Mouse (Mus musculus) embryo, embryonic 10.5 days (tissue): ENCODE results near the gene Grid2ip.

ENCODE experiments used
- DNase-seq: peaks from one replicate; pipeline ENCODE4 v3.0.0-alpha.2; 2015; ENCODE audit warnings: low spot score

The Grid2ip gene

DNA sequence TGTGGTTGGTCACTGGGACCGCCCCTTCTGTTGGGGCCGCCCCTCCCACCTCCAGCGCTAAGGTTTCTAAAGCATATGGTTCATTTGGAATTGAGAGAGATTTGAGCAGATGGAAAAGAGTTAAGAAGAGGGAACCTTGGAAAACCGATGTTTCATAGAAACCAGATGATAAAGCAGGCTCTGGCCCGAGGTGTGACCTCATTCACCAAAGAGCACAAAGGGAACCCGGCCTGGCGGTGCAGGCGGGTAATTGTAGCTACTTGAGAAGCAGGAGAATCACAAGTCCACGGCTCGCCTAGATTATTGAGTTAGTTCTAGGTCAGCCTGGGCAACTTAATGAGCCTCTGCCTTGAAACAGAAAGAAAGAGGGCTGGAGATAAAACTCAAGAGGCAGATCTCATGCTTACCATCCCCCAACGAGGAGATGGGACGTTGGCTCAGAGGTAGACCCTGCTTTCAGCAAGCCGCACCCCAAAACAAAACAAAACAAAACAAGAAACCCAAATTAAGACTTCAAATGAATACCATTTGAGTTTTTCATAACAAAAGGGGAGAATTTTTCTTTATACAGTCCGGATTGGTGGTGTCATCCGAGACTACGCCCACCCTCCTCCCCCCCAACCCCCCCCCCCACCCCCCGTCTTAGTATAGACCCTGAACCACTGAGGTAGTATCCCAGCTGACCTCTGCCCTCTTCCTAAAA, at the start of gene Grid2ip:
Grid2ip (plus strand) TSS at position 653 of the 703 bp plus-strand sequence.
- DNase-seq: peak; percentile 69

DNA sequence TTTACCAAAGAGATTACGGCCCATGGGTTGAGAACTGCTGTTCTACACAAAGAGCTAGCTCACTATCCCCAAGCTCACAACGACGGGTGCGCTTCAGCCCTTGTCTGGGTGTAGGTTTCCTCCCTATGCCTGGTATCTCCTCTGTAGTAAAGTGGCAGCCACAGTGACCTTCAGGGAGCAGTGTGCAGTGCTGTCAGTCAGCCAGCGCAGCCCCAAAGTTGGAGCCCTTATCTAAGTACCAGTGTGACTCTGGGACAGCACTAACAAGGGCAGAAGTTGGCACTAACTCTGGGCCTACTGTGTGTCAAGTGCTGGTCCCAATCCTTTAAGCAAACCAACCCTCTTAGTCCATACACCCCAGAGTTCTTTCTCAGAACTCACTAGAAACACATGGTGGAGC, 48.3 kb upstream of the Grid2ip start:
- DNase-seq: no peak

DNA sequence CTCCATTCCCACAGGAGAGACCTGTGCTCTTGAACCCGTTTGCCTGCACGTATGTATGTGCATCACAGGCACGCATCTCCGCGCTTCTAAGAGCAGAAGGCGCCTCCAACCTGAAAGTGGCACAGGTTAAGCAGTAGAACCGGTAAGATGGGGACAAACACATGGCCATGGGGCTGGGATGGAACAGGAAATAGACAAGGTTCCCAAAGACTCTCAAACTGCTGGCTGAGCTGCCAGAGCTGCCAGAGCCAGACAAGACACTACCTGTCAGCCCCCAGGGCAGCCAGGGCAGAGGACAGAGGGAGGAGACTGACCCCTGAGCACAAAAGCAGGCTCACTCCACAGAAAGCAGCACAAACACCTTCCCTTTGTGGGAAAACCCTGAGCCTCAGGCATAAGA, 47.2 kb upstream of the Grid2ip start:
- DNase-seq: no peak

DNA sequence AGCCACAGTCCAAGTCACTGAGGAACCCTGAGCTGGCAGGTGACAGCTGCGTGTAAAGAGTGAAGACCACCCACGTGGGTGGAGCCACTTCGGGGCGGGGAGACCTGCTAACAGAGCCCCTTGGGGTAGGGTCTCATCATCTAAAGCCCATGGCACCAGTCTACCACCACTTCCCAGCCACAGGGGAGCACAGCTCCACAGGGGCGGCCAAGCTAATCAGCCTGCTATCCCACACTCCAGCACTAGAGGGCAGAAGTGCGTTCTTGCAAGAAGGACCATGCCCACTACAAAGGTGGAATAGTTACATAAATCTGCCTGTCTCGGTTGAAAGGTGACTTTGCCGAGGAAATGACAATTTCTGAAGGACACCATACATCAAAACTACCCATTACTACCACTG, 45.3 kb upstream of the Grid2ip start:
- DNase-seq: peak; percentile 85

DNA sequence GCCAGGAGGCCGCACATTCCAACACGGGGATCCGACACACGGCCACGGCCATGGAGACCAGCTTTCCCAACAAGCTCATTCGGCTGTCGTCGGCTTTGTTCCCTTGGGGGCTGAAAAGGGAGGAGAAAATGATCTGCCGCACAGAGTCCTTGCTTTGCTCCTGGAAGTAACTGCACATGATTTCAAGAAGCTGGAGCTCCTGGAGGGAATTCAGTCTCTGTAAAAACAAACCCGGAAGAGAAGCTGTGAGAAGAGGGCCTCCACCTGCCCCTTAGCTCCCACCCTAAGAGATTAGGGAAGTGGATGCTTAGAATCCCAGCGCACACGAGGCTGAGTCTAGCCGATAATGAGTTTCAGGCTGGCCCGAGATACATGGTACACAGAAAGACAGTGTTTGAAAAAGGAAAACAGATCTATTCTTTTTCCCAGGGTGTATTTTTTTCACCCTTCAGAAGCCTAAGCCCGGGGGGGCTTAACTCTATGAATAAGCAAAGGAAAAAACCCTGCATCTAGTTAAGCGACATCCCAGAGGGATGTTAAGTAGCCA, 42.9 kb upstream of the Grid2ip start:
- peak; percentile 64 for DNase-seq

DNA sequence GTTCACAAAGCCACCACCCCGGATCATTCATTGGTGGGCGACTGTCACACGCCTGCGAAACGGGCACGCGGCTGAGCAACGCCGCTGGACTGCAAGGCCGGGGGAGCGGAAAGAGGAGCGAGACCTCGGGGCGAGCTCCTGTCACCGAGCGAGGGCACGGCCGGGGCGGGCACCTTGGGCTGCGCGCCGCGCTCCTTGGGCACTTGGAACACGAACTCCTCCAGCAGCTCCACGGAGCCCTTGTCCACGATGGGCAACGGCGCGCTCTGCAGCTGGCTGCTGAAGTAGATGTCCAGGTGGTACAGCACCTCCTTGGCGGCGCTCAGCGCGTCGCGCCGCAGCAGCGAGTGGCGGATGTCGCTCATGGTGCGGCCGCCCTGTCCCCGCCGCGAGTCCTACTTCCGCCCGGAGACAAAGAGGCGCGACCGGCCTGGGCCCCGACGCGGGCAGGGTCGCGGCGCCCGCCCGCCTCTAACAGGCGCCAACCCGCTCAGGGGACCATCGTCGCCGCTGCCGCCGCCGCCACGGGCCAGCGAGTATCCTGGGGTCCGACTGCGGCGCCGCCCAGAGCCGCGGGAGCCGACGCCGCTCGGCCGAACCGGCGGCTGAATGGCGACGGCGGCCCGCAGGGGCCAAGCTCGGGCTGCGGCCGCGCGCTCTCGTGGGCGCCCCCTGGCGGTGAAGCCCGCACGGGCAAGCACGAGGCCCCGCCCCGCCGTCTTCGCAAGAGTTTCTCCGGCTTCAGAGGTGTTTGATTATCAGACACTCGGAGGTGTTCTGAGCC, 42.2 kb upstream of the Grid2ip start, which contains the start of gene E130309D02Rik:
E130309D02Rik (minus strand) TSS at position 631 of the 784 bp plus-strand sequence.
- peak; percentile 86 for DNase-seq

DNA sequence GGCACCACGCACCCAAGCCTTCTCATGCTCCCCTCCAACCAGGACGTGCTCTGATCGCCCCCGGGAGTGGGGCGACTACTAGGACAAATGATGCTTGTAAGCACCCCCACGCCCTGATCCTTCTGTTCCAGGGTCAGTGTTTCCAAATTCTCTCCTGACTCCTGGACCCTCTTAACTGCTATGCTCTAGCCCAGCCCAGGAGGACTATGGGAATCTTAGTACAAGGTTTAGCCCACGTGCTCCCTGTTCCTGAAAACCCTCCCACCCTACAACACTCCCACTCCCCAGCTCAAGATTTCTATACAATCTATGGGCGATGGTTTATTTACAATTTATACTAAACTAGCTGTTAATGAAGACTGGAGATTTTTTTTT, 41.6 kb upstream of the Grid2ip start:
- no peak for DNase-seq

DNA sequence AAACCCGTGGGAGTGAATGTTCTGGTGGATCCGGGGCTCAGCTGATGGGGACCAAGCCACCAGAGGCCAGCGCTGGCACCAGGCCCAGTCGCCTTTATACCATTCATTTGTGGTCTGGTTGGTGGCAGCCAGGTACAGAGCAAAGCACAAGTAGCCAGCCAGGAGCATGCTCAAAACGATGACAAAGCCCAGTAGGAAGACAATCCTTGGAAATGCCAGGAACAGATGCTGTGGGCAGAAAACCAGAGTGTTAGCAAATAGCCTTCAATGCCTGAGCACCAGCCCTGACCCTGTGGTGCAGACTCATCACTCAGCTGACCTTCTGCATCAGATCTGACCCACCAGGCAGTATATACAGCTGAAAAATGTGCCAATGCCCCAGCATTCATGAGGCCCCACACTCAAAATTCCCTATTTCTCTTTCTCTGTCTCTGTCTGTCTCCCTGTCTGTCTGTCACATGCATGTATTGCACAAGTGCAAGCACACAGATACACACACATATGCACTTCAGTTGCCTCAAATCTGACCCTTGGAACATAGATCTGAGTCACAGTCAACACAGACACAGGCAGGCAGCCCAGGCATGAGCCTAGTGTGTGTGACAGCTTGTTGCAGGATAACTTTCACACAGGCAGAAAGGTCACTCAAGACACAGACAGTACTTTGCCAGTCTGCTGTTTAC, 40.4 kb upstream of the Grid2ip start:
- no peak for DNase-seq

DNA sequence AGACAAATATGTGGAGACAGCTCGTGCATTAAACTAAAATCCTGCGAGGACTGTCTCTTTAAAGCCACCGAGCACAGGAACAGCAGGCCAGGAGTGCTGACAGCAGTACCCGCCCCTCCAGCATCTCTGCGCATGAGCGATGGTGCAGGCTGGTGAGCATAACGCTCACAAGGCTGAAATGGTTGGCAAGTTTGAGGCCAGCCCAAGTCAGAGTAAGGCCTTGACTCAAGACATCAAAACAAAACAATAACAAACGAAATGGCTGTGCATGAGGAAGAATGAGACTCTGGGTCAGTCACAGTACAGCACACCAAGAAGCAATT, 39.9 kb upstream of the Grid2ip start:
- no peak for DNase-seq

DNA sequence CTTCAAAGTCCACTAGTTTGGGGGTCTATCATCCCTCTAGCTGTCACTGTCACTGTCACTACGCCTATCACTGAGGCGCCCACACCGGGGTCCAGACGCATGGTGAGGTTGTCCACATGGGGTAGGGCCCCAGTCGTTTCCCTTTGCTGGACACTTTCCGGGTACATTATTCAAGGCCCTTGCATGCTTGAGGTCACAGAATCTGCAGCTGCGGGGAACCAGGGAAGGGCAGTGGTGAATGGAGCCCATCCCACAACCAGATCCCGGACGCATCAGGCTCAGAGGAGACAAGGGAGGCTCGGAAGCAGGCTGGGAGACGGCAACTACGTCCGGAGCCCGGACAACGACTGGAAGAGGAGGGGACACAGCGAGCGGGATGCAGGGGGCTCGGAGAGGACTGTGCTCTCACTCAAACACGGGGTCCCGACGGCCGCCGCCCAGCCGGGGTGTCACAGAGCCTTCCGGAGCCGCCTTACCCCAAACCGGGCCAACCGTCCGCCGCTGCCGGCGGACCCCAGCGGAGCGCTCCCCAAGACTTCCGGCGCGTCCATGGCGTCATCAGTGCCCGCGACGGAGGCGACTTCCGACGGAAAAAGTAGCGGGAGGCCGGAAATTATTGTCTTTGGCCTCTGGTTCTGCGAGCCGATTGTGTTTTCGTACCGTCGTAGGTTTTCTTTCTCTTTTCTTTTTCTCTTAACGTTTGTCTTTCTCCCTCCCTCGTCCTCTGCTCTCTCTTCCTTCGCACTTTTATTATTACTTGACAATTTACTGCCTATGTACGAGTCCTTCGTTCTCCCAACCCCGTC, 28.2 kb upstream of the Grid2ip start, which contains the start of gene Zdhhc4:
Zdhhc4 (minus strand) TSS at position 567 of the 806 bp plus-strand sequence.
- peak; percentile 95 for DNase-seq

DNA sequence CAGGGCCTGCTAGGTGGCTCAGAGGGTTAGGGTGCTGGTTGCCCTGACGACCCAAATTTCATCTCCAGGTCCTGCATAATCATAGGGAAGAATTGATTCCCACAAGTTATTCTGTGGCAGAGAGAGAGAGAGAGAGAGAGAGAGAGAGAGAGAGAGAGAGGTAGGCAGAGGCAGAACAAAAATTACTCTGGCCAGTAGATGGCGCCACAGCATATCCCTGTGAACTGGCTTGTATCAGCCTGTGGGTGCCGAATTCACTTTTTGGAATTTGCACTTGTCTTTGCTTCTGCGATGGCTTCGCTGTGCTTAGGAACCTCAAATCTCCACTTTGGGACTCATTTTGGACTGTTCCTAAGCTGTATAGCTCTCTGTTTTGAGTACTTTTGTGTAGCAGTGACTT, 23.3 kb upstream of the Grid2ip start:
- DNase-seq: peak; percentile 83

DNA sequence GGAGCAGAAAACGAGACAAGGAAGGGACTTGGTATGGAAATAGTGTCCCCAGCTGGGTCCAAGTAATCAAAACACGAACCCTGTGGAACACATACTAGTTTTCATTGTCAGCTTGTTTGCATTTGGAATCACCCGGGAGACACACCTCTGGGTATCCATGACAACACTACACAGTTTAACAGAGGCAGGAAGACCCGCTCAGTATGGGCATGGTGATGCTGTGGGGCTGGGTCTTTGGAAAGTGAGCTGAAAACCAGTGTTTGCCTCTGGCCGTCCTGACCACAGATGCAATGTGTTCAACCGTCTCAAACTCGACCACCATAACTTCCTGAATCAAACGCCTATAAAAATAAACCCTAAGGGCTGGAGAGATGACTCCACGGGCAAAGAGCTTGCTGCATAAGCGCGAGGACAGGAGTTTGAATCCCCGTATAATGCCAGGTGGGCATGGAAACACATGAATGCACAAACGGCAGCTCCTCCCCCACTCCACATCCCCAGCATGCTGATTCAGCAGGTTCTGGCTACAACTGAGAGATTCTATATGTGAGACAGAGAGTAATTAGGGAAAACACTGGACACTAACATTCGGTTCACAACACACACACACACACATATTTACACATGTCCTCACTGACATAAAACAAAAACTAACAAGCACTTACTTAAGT, 22.6 kb upstream of the Grid2ip start:
- DNase-seq: no peak

DNA sequence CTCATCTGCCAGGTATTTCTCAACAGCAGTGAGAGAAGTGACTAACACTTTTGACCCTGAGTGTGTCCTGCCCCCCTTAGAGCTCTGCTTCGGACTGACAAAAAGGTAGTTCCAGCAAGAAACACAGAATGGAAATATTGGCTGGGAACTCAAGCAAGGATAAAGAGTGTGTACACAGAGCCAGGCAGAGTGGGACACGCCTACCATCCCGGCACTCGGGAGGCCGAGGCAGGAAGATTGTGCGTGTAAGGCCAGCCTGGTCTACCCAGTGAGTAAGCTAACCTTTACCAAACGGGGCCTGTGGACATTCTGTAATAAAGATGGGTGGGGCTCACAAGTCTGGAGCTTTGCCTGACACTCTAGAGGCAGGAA, 22.1 kb upstream of the Grid2ip start:
- no peak for DNase-seq

DNA sequence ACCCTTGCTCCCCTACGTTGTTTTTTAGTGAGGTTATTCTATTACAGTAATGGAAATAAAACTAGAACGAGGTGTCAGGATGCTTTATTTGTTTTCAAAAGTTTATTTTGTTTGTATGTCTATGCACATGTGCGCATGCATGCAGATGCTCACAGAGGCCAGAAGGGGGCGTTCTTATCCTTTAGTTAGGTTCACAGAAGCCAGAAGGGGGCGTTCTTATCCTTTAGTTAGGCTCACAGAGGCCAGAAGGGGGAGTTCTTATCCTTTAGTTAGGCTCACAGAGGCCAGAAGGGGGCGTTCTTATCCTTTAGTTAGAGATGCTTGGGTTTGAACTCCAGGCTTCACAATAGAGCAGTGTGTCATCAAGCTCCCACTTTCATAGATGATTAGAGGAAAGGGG, 20.6 kb upstream of the Grid2ip start:
- no peak for DNase-seq

DNA sequence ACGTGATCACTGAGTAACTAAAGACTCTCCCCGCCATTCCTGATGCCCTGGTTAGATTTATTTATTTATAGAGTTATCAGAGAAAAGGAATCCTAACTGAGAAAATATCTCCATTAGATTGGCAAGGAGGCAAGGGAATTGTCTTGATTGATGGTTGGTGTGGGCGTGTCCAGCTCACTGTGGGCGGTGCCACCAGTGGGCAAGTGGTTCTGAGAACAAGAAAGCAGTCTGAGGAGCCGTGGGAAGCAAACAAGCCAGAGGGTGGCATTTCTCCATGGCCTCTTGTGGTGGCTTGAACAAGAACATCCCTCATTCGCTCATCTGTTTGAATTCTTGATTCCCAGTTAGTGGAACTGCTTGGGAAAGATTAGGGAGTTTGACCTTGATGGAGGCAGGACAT, 17.5 kb upstream of the Grid2ip start:
- DNase-seq: no peak

DNA sequence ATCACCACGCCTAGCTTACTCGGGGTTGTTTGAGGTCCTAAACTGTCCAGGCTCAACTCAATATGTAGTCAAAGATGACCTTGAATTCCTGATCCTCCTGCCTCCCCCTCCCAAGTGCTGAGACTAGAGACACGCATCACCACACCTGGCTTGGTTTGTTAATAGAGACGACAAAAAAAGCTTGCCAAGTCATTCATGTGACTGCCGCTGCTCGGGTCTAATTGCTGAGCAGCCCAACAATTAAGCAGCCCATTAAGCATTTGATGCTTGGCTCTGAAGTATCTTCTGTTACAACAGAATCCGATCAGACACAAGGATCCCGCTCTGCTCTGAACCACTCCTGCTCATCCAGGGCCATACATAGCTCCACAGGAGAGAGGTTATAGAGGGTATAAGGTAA, 10.8 kb upstream of the Grid2ip start:
- DNase-seq: no peak

DNA sequence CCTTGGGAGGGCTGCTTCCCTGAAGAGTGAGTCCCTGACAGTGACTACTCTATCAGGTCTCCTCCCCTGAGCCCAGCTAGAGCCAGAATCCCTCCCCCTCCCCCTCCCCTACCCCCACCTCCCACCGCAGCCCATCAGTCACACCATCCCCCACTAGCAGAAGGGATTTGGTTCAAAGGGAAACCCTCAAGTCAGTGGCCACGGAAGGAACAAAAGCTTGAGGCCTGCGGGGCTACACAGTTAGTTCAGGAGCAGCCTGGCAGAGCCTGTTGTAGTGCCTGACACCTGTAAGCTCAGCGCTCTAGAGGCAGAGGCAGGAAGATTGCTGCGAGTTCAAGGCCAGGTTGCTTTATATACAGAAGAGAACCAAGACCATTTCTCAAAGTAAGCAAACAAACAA, 1.1 kb upstream of the Grid2ip start:
- DNase-seq: peak; percentile 12

DNA sequence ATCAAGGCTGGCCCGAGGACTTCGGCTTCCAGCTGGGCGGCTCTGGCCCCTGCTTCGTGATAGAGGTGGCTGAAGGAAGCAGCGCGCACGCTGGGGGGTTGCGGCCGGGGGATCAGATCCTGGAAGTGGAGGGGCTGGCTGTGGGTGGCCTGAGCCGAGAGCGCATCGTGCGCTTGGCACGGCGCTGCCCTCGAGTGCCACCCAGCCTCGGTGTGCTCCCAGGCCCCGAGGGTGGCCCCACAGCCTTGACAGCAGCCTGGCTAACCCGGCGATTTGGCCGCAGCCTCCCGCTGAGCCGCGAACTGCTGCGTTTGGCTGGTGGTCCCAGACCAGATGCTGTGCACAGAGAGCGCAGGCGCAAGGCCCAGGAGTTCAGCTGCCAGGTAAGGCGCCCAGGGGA, 426 bp downstream of the Grid2ip start:
- DNase-seq: peak; percentile 8

DNA sequence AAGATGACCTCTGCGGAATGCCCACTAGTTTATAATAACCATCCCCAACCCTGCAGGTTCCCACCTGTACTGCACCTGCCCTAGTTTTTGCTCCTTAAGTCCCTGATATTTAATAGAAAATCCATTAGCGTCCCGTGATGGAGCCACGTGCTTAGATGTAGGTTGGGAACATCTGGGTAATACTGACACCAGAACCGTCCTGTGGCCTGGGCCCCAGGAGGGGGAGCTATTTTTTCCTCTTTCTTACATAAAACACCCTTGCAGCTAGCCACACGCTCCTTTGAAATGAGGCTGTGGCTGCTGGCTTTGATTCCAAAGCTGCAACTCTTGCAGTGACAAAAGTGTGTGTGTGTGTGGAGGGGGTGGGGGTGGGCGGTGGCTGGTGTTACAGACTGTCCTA, 2.1 kb downstream of the Grid2ip start:
- DNase-seq: no peak

DNA sequence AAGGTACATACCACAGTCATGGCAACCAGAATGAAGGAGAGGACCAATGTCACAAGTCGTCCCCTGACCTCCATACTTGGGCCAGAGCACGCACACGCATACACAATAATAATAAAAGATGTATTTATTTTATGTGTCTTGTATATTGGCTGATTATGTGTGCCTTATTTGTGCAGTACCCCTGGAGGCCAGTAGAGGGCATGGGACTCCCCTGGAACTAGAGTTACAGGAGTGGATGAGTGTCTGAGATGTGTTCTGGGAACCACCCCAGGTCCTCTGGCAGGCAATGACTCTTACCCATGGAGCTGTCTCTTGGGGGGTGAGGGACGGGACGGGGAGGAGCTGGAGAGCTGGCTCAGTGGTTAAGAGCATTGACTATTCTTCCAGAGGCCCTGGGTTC, 2.9 kb downstream of the Grid2ip start:
- peak; percentile 47 for DNase-seq

DNA sequence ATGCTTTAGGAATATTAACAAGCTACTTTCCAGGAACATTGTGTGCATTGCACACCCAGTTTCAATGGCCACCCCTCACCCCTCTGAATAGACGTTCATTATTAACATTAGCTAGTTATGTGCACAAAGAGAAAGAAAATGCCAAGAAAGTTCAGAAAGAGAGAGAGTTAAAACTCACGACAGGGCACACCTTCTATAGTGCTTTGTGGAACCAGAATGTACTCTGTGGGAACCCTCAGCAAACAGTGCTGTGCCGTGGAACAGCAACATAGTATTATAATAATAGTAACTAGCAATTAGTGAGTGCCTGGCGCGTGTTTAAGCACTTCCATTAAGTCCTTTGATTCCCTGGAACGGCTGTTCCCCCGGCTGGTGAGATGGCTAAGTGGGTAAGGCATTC, 4.3 kb downstream of the Grid2ip start:
- DNase-seq: no peak
